Mouse (Mus musculus): Measurements from ENCODE around the gene Tspo. TPM values are rescaled to one million over a fixed set of nuclear protein-coding genes. Genes with fewer than 3 reads are reported as not detected.

The Tspo gene
- polyA plus RNA-seq, 1 experiment, result 123 TPM

DNA sequence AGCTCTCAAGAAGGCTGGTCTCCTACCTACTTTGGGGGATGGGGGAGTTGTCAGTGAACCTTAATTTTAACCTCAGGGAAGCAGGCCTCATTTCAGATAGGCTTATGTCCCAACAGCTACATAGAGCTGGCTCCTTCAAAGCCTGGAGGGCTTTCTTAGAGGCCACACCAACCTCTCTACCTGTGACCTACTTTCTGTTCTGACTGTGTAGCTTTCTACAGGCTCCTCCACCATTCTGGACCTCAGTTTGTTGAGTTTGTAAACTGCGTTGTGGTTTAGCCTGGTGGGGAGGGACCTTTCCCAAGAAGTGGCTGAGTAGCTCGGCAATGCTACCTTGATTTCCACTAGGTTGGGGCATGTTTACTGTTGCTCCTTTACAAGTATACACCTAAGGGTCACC is 35.6 kb upstream of the Tspo start:
- no peak overlapping the region for H3K4me3 ChIP-seq (ENCODE audit: insufficient read depth, low read length)
- no peak for TF ChIP-seq POLR2A (IDR thresholded peaks at IDR 0.05; ENCODE audit: low read depth, low read length)
- no peak for TF ChIP-seq CTCF (IDR thresholded peaks at IDR 0.05; ENCODE audit: borderline replicate concordance, insufficient read depth, low read length)
- H3K27ac ChIP-seq (ENCODE audit: insufficient read depth, low read length), result no peak overlapping the region
- H3K4me1 ChIP-seq (ENCODE audit: control insufficient read depth, insufficient read depth, low read length), result 0 out of 2 replicates have a peak, but pooled peaks cover 2% of the 10 kb centered on the region

GRCm38 (mm10) chr15:83528892-83529291 is 34.5 kb upstream of the Tspo start:
- TF ChIP-seq POLR2A (IDR thresholded peaks at IDR 0.05; ENCODE audit: low read depth, low read length), result no peak
- no peak for TF ChIP-seq CTCF (IDR thresholded peaks at IDR 0.05; ENCODE audit: borderline replicate concordance, insufficient read depth, low read length)
- no peak overlapping the region for H3K27ac ChIP-seq (ENCODE audit: insufficient read depth, low read length)

DNA sequence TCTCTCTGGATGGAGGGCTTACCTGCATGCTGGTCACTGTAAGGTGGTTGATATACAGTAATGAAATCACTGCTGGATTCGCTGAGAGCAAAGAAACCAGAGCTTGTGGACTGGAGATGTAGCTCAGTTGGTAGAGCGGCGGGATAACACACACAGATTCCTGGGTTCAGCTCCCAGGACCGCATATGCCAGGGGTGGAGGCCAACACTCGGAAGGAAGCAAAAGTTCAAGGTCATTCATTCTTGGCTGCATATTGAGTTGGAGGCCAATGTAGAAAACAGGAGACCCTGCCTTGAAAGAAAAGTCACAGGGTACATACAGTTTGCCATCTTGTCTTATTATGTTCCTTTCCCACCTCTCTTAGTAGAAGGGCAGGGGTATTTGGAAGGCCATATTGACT is 33.6 kb upstream of the Tspo start:
- Histone ChIP-seq H3K27ac (ENCODE audit: insufficient read depth, low read length) (no peak overlapping the region), H3K4me1 (ENCODE audit: control insufficient read depth, insufficient read depth, low read length) (0 out of 2 replicates have a peak, but pooled peaks cover 2% of the 10 kb centered on the region), H3K4me3 (ENCODE audit: insufficient read depth, low read length) (no peak overlapping the region)
- TF ChIP-seq POLR2A (IDR thresholded peaks at IDR 0.05; ENCODE audit: low read depth, low read length), result no peak

More at GRCm38 (mm10) chr15:83528892-83529291, 34.5 kb upstream of the Tspo start:
- Histone ChIP-seq H3K4me3 (ENCODE audit: insufficient read depth, low read length) (no peak overlapping the region), H3K4me1 (ENCODE audit: control insufficient read depth, insufficient read depth, low read length) (0 out of 2 replicates have a peak, but pooled peaks cover 2% of the 10 kb centered on the region)

GRCm38 (mm10) chr15:83530233-83530632 is 33.2 kb upstream of the Tspo start:
- Histone ChIP-seq H3K4me3 (ENCODE audit: insufficient read depth, low read length) (no peak overlapping the region), H3K4me1 (ENCODE audit: control insufficient read depth, insufficient read depth, low read length) (0 out of 2 replicates have a peak, but pooled peaks cover 2% of the 10 kb centered on the region), H3K27ac (ENCODE audit: insufficient read depth, low read length) (no peak overlapping the region)
- TF ChIP-seq POLR2A (IDR thresholded peaks at IDR 0.05; ENCODE audit: low read depth, low read length) (no peak), CTCF (IDR thresholded peaks at IDR 0.05; ENCODE audit: borderline replicate concordance, insufficient read depth, low read length) (no peak)

DNA sequence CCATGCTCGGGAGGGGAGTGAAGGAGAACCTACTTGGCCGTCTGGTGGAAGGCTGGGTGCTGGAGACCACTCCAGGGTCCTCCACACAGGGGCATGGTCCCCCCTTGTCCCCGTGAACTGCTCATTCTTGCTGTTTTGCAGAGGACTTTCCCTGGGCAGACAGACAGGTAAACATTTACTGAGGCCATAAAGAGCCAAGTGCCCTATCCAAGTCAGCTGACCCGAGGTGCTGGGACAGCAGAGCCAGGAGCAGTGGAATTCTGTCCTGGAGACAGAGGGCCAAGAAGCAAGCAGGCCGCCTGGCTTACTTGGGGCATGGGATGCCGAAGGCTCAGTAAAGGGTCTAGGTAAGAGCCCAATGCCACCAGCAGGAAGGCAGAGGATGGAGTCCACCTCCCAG is 32.7 kb upstream of the Tspo start:
- H3K4me3 ChIP-seq (ENCODE audit: insufficient read depth, low read length), result no peak overlapping the region
- H3K4me1 ChIP-seq (ENCODE audit: control insufficient read depth, insufficient read depth, low read length), result 0 out of 2 replicates have a peak, but pooled peaks cover 2% of the 10 kb centered on the region
- no peak overlapping the region for H3K27ac ChIP-seq (ENCODE audit: insufficient read depth, low read length)
- TF ChIP-seq POLR2A (IDR thresholded peaks at IDR 0.05; ENCODE audit: low read depth, low read length), result no peak
- no peak for TF ChIP-seq CTCF (IDR thresholded peaks at IDR 0.05; ENCODE audit: borderline replicate concordance, insufficient read depth, low read length)

DNA sequence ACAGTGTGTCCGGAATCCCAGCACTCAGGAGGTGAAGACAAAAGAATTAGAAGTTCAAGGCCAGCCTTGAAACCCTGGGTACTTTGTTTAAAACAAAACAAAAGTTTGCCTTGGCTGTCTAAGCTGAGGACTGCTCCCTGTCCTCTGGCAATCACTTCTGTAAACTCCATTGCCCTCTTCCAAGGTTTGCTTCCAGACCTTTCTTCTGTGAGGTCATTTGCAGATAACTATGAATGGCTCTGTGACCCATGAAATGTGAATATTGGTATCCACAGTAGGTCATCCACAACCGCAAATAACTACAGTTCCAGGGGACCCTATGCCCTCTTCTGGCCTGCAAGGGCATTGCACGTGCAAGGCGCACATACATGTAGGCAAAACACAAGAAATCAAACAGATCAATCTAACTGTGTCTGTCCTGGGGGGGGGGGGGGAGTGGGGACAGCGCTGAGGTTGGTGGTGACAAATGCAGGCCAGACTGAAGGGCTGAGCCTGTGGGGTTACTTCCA is 31.4 kb upstream of the Tspo start:
- H3K4me1 ChIP-seq (ENCODE audit: control insufficient read depth, insufficient read depth, low read length), result no peaks in the 10 kb centered on the region
- TF ChIP-seq POLR2A (IDR thresholded peaks at IDR 0.05; ENCODE audit: low read depth, low read length) (no peak), CTCF (IDR thresholded peaks at IDR 0.05; ENCODE audit: borderline replicate concordance, insufficient read depth, low read length) (no peak)
- no peak overlapping the region for H3K4me3 ChIP-seq (ENCODE audit: insufficient read depth, low read length)
- H3K27ac ChIP-seq (ENCODE audit: insufficient read depth, low read length), result no peak overlapping the region

GRCm38 (mm10) chr15:83532606-83533005 is 30.8 kb upstream of the Tspo start:
- TF ChIP-seq POLR2A (IDR thresholded peaks at IDR 0.05; ENCODE audit: low read depth, low read length) (no peak), CTCF (IDR thresholded peaks at IDR 0.05; ENCODE audit: borderline replicate concordance, insufficient read depth, low read length) (no peak)
- Histone ChIP-seq H3K4me3 (ENCODE audit: insufficient read depth, low read length) (no peak overlapping the region), H3K27ac (ENCODE audit: insufficient read depth, low read length) (no peak overlapping the region), H3K4me1 (ENCODE audit: control insufficient read depth, insufficient read depth, low read length) (no peaks in the 10 kb centered on the region)

- H3K4me1 ChIP-seq (ENCODE audit: control insufficient read depth, insufficient read depth, low read length), result no peaks in the 10 kb centered on the region
- TF ChIP-seq POLR2A (IDR thresholded peaks at IDR 0.05; ENCODE audit: low read depth, low read length) (no peak), CTCF (IDR thresholded peaks at IDR 0.05; ENCODE audit: borderline replicate concordance, insufficient read depth, low read length) (no peak)
- H3K27ac ChIP-seq (ENCODE audit: insufficient read depth, low read length), result no peak overlapping the region
- H3K4me3 ChIP-seq (ENCODE audit: insufficient read depth, low read length), result no peak overlapping the region
Measured at GRCm38 (mm10) chr15:83534960-83535889, 28.2 kb upstream of the Tspo start.

- Histone ChIP-seq H3K4me3 (ENCODE audit: insufficient read depth, low read length) (no peak overlapping the region), H3K4me1 (ENCODE audit: control insufficient read depth, insufficient read depth, low read length) (no peaks in the 10 kb centered on the region), H3K27ac (ENCODE audit: insufficient read depth, low read length) (no peak overlapping the region)
- TF ChIP-seq POLR2A (IDR thresholded peaks at IDR 0.05; ENCODE audit: low read depth, low read length), result no peak
- no peak for TF ChIP-seq CTCF (IDR thresholded peaks at IDR 0.05; ENCODE audit: borderline replicate concordance, insufficient read depth, low read length)
Measured at GRCm38 (mm10) chr15:83535890-83536231, 27.5 kb upstream of the Tspo start.

DNA sequence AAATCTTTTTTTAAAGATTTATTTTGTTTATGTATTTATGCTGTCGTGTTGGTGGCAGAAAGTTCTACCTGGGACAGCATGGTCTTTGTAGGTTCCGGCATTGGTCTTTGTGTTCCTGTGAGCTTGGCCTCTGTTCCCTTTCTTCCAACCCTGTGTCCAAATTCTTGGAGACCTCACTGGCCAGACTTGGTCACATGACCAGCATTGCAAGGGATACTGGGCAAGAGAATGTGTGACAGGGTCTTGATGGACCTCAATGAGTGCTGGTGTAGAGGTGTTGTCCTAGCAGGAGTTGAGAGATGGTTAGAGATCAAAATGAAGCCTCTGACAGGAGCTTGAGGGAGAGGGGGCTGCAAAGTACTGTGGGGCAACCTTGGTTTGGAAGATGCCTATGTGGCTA is 24.5 kb upstream of the Tspo start:
- H3K4me1 ChIP-seq (ENCODE audit: control insufficient read depth, insufficient read depth, low read length), result no peaks in the 10 kb centered on the region
- TF ChIP-seq CTCF (IDR thresholded peaks at IDR 0.05; ENCODE audit: borderline replicate concordance, insufficient read depth, low read length), result no peak
- no peak for TF ChIP-seq POLR2A (IDR thresholded peaks at IDR 0.05; ENCODE audit: low read depth, low read length)
- H3K27ac ChIP-seq (ENCODE audit: insufficient read depth, low read length), result no peak overlapping the region
- H3K4me3 ChIP-seq (ENCODE audit: insufficient read depth, low read length), result no peak overlapping the region

All from embryonic fibroblast, embryonic 13.5 days (primary cell).